Mouse (Mus musculus) CD4-positive, CD25-positive, alpha-beta regulatory T cell (primary cell): ENCODE measurements around the gene Insig2. TPM values are rescaled to one million over a fixed set of nuclear protein-coding genes. Genes with fewer than 3 reads are reported as not detected.

Experiments used
- polyA plus RNA-seq: library from polyadenylated mRNA; unstranded; fragments of 100-300 nt; shearing (Covaris generic); gene quantifications from one replicate; pipeline ENCODE4 v1.2.1, GENCODE M21; 2017

The Insig2 gene
- polyA plus RNA-seq, result 32.8 TPM

GRCm38 (mm10) chr1:121332485-121332884 lies at the start of gene Insig2:
TSS of gene Insig2 (minus strand) at chr1:121332589.

Other genes with a start within 250 kb of the Insig2 start
- 21.5 TPM for gene Ccdc93, start 98.5 kb upstream of the Insig2 start, polyA plus RNA-seq
- gene Htr5b, start 195.9 kb upstream of the Insig2 start, polyA plus RNA-seq, result not detected
- 85.5 TPM for gene Ddx18, start 235.4 kb upstream of the Insig2 start, polyA plus RNA-seq